Mouse (Mus musculus) kidney, postnatal 0 days (tissue): ENCODE data around the gene Nfic. TPM values are rescaled to one million over a fixed set of nuclear protein-coding genes. Genes with fewer than 3 reads are reported as not detected.

ENCODE experiments used
- ATAC-seq: fragments of 200-750 bp; cut with Nextera tagmentation; replicated peaks from 2 replicates; pipeline ENCODE4 v1.8.0; 2017; ENCODE audit warnings: low read depth, moderate number of reproducible peaks, moderate TSS enrichment, moderate library complexity; ENCODE audit not compliant: low FRiP score
- DNase-seq: peaks from one replicate; pipeline ENCODE4 v3.0.0-alpha.2; 2016; ENCODE audit warnings: low spot score
- H3K27ac ChIP-seq: fragments of 300-500 bp; sonication (generic); 2 replicates; pipeline ENCODE4 v1.5.1; 2014; ENCODE audit warnings: mild to moderate bottlenecking
- H3K27me3 ChIP-seq: fragments of 300-500 bp; sonication (generic); 2 replicates; pipeline ENCODE4 v1.6.1; 2014; ENCODE audit warnings: low read length, mixed read lengths; ENCODE audit not compliant: insufficient read depth
- H3K36me3 ChIP-seq: fragments of 300-500 bp; sonication (generic); 2 replicates; pipeline ENCODE4 v1.6.1; 2014; ENCODE audit warnings: low read length, mixed read lengths; ENCODE audit not compliant: insufficient read depth
- H3K4me1 ChIP-seq: fragments of 300-500 bp; sonication (generic); replicated peaks from 2 replicates; pipeline ENCODE4 v1.6.1; 2014; ENCODE audit warnings: antibody characterized with exemption, low read length, mixed read lengths; ENCODE audit not compliant: insufficient read depth
- H3K4me2 ChIP-seq: fragments of 300-500 bp; sonication (generic); 2 replicates; pipeline ENCODE4 v1.6.1; 2014; ENCODE audit warnings: mild to moderate bottlenecking, low read length, moderate library complexity, mixed read lengths
- H3K4me3 ChIP-seq: fragments of 300-500 bp; sonication (generic); replicated peaks from 2 replicates; pipeline ENCODE4 v1.5.1; 2014; ENCODE audit warnings: low read depth, low read length
- H3K9ac ChIP-seq: fragments of 300-500 bp; sonication (generic); 2 replicates; pipeline ENCODE4 v1.6.1; 2014; ENCODE audit warnings: low read depth, low read length
- H3K9me3 ChIP-seq: fragments of 300-500 bp; sonication (generic); replicated peaks from 2 replicates; pipeline ENCODE4 v1.6.1; 2016; ENCODE audit warnings: low read length, inconsistent platforms, mixed read lengths
- CTCF ChIP-seq: IDR thresholded peaks from 2 replicates; pipeline ENCODE4 v1.5.1; 2016; ENCODE audit warnings: antibody characterized with exemption, low read depth, mild to moderate bottlenecking, moderate library complexity
- WGBS: fragments of 180-500 bp; shearing (Covaris S2); extraction: QIAGEN DNeasy Blood & Tissue Kit; methylation state at CpG from one replicate; pipeline ENCODE4 v1.1.7; 2014; 5-methylcytosine and 5-hydroxymethylcytosine counted together
- microRNA-seq: library from miRNA; unstranded; fragments of <30 nt; microRNA quantifications from one replicate; pipeline ENCODE4, GENCODE M21; 2016
- polyA plus RNA-seq: library from polyadenylated mRNA; unstranded; fragments of >200 nt; fragmentation: Nextera tagmentation; extraction: Ambion mirVana; gene quantifications from 2 replicates; pipeline ENCODE4 v1.2.1, GENCODE M21; 2015

Nfic gene
- polyA plus RNA-seq, 1 experiment from 2014 or later = 62.3 TPM

DNA sequence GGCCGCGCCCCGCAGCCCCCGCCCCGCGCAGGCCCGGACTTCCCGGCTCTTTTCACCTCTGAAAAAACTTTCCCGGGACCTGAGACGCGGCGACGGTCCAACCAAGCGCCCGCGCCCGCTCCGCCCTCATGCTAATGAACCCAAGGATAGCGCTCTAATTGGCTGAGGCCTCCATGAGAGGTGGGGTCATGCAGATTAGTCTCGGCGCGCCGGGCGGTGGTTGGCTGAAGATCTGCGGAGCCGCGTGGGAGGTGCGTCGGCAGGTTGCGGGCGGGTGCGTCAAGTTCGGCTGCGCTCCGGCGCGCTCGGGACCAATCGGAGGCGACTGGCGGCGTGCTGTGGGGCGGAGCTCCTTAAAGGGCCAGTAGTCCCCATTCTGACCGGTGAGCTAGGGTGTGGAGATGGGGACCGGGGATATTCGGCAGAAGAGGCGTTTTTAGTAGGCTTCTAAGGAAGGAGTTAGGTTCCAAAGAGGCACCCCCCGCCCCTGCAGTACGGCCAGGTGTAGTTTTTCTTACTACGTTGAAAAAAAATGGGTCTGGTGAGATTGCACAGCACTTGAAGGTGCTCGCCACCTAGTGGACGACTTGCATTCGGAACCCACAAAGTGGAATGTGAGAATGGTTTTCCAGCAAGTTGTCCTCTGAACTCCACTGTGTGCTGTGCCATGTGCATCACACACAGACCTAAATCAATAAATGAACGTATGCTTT, 104.9 kb downstream of the Nfic start, which contains the start of gene Hmg20b:
Gene Hmg20b (minus strand): TSS at position 130 of the 713 bp plus-strand sequence.
- DNase-seq (peak; percentile 100), ATAC-seq (peak; percentile 91)
- TF ChIP-seq CTCF = peak; percentile 84
- Histone ChIP-seq H3K27ac (peak within 1 kb of the TSS; percentile 60; the same call in 1 of the 2 replicates), H3K4me1 (0 out of 2 replicates have a peak, but pooled peaks cover 15% of the 10 kb centered on the region), H3K9ac (peak within 1 kb of the TSS; percentile 77), H3K36me3 (no peaks in the 10 kb centered on the region), H3K4me3 (peak within 1 kb of the TSS; percentile 55), H3K9me3 (no peaks in the 10 kb centered on the region), H3K27me3 (no peaks in the 10 kb centered on the region), H3K4me2 (peak within 1 kb of the TSS; percentile 82)
- WGBS = under 1% methylated on average over 54 of the region's 54 CpGs

DNA sequence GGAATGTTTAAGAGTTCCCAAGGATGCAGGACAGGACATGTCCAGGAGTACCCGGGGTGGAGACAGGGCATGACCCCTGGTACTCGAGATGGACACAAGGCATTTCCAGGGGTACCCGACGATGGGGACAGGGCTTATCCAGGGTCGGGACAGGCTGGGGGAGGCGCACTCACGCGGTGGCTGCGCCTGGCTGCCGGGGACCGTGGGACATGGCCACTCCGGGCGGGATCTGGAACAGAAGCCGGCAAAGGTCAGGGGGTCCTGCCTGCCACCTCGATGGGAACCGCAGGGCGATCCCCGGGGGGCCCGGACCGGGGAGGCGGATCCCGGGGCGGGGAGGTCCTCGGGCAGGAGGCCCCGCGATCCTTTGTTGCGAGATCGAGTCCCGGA, 105.5 kb downstream of the Nfic start:
- peak overlapping the region; percentile 60; the same call in 1 of the 2 replicates for H3K27ac ChIP-seq
- no peak for TF ChIP-seq CTCF

DNA sequence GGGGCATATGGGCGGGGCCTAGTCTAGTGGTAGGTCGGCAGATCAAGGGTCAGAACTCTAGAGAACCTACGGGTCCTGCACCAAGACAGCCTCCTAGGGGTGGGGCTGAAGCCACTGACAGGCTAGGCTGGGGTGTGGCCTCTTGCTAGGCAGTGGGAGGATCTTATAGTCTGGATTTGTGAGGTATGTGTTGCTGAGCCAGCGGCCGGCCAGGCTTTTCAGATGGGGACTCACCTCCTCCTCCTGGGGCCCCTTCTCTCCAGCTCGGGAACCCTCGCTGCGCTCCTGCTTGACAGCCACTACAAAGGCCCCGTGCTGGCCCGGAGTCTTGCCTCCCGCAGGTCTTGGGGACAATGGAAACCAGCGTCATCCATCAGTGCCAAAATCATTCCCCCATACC, 106.3 kb downstream of the Nfic start:
- Histone ChIP-seq H3K27ac (no peak overlapping the region), H3K36me3 (no peaks in the 10 kb centered on the region), H3K9me3 (no peaks in the 10 kb centered on the region), H3K4me1 (0 out of 2 replicates have a peak, but pooled peaks cover 15% of the 10 kb centered on the region), H3K4me2 (peak overlapping the region; percentile 82), H3K4me3 (peak overlapping the region; percentile 55), H3K9ac (peak overlapping the region; percentile 43), H3K27me3 (no peaks in the 10 kb centered on the region)
- TF ChIP-seq CTCF = no peak
- DNase-seq = peak; percentile 74
- 6% methylated on average over 12 of the region's 12 CpGs for WGBS
- ATAC-seq = 0 out of 2 replicates have a peak, but pooled peaks have one; percentile 13

More for the DNA sequence above, 105.5 kb downstream of the Nfic start:
- peak overlapping the region; percentile 55 for H3K4me3 ChIP-seq
- no peaks in the 10 kb centered on the region for H3K27me3 ChIP-seq
- DNase-seq (no peak), ATAC-seq (peak; percentile 23)
- H3K4me1 ChIP-seq = 0 out of 2 replicates have a peak, but pooled peaks cover 15% of the 10 kb centered on the region
- H3K36me3 ChIP-seq = no peaks in the 10 kb centered on the region
- H3K9ac ChIP-seq = peak overlapping the region; percentile 77
- no peaks in the 10 kb centered on the region for H3K9me3 ChIP-seq
- WGBS = 0% methylated on average over 23 of the region's 29 CpGs
- H3K4me2 ChIP-seq = peak overlapping the region; percentile 82

DNA sequence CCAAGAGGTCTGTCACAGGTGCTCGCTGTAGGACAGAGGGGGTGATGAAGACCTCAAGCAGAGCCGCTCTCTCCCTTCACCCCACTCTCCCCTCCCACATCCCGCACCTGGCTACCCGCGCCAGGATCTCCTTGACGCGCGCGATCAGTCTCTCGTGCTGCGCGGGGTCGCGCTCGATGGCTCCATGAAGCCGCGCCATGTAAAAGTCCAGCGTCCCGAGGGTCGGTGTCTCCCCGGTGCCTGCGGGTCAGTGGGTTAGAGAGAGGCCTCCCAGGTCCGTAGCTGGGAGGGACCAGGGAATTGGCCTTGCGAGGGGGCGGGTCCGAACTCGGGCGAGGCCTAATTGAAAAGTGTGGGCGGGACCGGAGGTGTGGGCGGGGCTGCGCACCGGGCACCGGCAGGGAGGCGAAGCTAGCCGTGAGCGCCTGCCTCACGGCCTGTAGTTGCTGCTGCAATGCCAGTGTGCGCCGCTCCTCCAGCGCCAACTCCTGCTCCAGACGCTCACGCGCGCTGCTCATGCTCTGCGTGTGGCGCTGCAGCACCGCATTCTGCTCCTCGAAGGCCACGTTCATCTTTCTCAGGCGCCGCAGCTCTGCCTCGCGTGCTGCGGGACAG, 108.9 kb downstream of the Nfic start:
- Histone ChIP-seq H3K27ac (no peak overlapping the region), H3K27me3 (0 out of 2 replicates have a peak, but pooled peaks cover 18% of the 10 kb centered on the region), H3K9ac (peak overlapping the region; percentile 39; the same call in 1 of the 2 replicates), H3K36me3 (no peaks in the 10 kb centered on the region), H3K4me3 (peak overlapping the region; percentile 15), H3K9me3 (no peaks in the 10 kb centered on the region), H3K4me1 (0 out of 2 replicates have a peak, but pooled peaks cover 15% of the 10 kb centered on the region), H3K4me2 (peak overlapping the region; percentile 59)
- 11% methylated on average over 55 of the region's 55 CpGs for WGBS
- peak; percentile 44; the same call in 1 of the 2 replicates for TF ChIP-seq CTCF
- DNase-seq (peak; percentile 79), ATAC-seq (peak; percentile 18)

Small RNA genes lying within 50 kb of the gene (microRNA-seq; reads per million reads assigned to microRNA genes)
- gene Gm25595 = not detected
- 2.0 reads per million, percentile 1 among the genes with 10 or more reads in this experiment for gene Mir1191b
- gene Mir6913 = not detected

Other genes with a start within 250 kb of the Nfic start
- 0.32 TPM in 1 of 2 replicates, not detected in the other for gene Atcay, start 224.8 kb downstream of the Nfic start, polyA plus RNA-seq
- 3.1 and 4.6 TPM in 2 replicates for gene Zfr2, start 222.5 kb downstream of the Nfic start, polyA plus RNA-seq
- 3.9 and 5.5 TPM in 2 replicates for gene Matk, start 202.7 kb downstream of the Nfic start, polyA plus RNA-seq
- gene Mrpl54, start 188.7 kb downstream of the Nfic start, polyA plus RNA-seq = 259 and 283 TPM in 2 replicates
- gene Apba3, start 188.7 kb downstream of the Nfic start, polyA plus RNA-seq = 55.7 and 60.5 TPM in 2 replicates
- gene Tjp3, start 164.1 kb downstream of the Nfic start, polyA plus RNA-seq = 19.0 and 19.1 TPM in 2 replicates
- 37.8 and 39.3 TPM in 2 replicates for gene Pip5k1c, start 162.7 kb downstream of the Nfic start, polyA plus RNA-seq
- 24.5 and 26.4 TPM in 2 replicates for gene Cactin, start 134.5 kb downstream of the Nfic start, polyA plus RNA-seq
- 16.1 and 17.5 TPM in 2 replicates for gene Tbxa2r, start 126.9 kb downstream of the Nfic start, polyA plus RNA-seq
- 0.07 and 0.13 TPM in 2 replicates for gene Gipc3, start 112.4 kb downstream of the Nfic start, polyA plus RNA-seq
- 92.4 and 99.0 TPM in 2 replicates for gene Hmg20b, start 105.2 kb downstream of the Nfic start, polyA plus RNA-seq
- gene Mfsd12, start 98.1 kb downstream of the Nfic start, polyA plus RNA-seq = 11.3 and 11.6 TPM in 2 replicates
- 0.45 and 0.59 TPM in 2 replicates for gene 4930404N11Rik, start 89.8 kb downstream of the Nfic start, polyA plus RNA-seq
- gene Fzr1, start 77.1 kb downstream of the Nfic start, polyA plus RNA-seq = 67.5 and 70.6 TPM in 2 replicates
- 74.3 and 80.6 TPM in 2 replicates for gene Dohh, start 71.2 kb downstream of the Nfic start, polyA plus RNA-seq
- gene Gm48551, start 71.2 kb downstream of the Nfic start, polyA plus RNA-seq = 1.9 and 2.1 TPM in 2 replicates
- gene Gm48552, start 66.6 kb downstream of the Nfic start, polyA plus RNA-seq = 0.82 and 1.9 TPM in 2 replicates
- 62.4 and 68.6 TPM in 2 replicates for gene Smim24, start 62.6 kb downstream of the Nfic start, polyA plus RNA-seq
- 0.30 and 0.47 TPM in 2 replicates for gene Celf5, start 27.1 kb upstream of the Nfic start, polyA plus RNA-seq
- 56.1 and 63.3 TPM in 2 replicates for gene Ncln, start 40.8 kb upstream of the Nfic start, polyA plus RNA-seq
- 1.7 and 1.8 TPM in 2 replicates for gene S1pr4, start 44.5 kb upstream of the Nfic start, polyA plus RNA-seq
- 0.80 and 0.92 TPM in 2 replicates for gene Gna15, start 68.6 kb upstream of the Nfic start, polyA plus RNA-seq
- gene Gna11, start 89.6 kb upstream of the Nfic start, polyA plus RNA-seq = 69.5 and 72.3 TPM in 2 replicates
- 566 and 582 TPM in 2 replicates for gene Aes, start 103.9 kb upstream of the Nfic start, polyA plus RNA-seq
- 29.2 and 30.8 TPM in 2 replicates for gene Tle2, start 118.9 kb upstream of the Nfic start, polyA plus RNA-seq
- 7.3 and 9.4 TPM in 2 replicates for gene Tle6, start 145.4 kb upstream of the Nfic start, polyA plus RNA-seq
- 0.33 and 0.37 TPM in 2 replicates for gene BC025920, start 150.6 kb upstream of the Nfic start, polyA plus RNA-seq
- gene Sirt6, start 172.2 kb upstream of the Nfic start, polyA plus RNA-seq = 27.0 and 27.5 TPM in 2 replicates
- gene Ankrd24, start 172.9 kb upstream of the Nfic start, polyA plus RNA-seq = 10.2 and 10.7 TPM in 2 replicates
- 4.0 TPM in 2 replicates for gene Gm10778, start 193.4 kb upstream of the Nfic start, polyA plus RNA-seq
- gene Zfp433, start 249.2 kb upstream of the Nfic start, polyA plus RNA-seq = 12.5 and 17.2 TPM in 2 replicates